Mouse (Mus musculus) ES-Bruce4 (cell line): ENCODE results near the gene Map4.

ENCODE experiments used
- CTCF ChIP-seq: IDR thresholded peaks from one replicate; pipeline ENCODE4 v1.8.1; 2011; ENCODE audit warnings: low read depth, low read length
- EP300 ChIP-seq: IDR thresholded peaks from 2 replicates; pipeline ENCODE4 v1.6.1; 2011; ENCODE audit warnings: low read depth, low read length; ENCODE audit not compliant: insufficient read depth
- POLR2A ChIP-seq: IDR thresholded peaks from one replicate; pipeline ENCODE4 v1.8.1; 2011; ENCODE audit warnings: low read length; ENCODE audit not compliant: insufficient read depth

- peak; percentile 22; the same call in 1 of the 2 replicates for TF ChIP-seq EP300
- TF ChIP-seq CTCF, result no peak
- no peak for TF ChIP-seq POLR2A
Measured at GRCm38 (mm10) chr9:109902246-109902645, 29.0 kb upstream of the Map4 start.
